Mouse (Mus musculus): ENCODE results near the gene Nhlh1.

Gene Nhlh1

DNA sequence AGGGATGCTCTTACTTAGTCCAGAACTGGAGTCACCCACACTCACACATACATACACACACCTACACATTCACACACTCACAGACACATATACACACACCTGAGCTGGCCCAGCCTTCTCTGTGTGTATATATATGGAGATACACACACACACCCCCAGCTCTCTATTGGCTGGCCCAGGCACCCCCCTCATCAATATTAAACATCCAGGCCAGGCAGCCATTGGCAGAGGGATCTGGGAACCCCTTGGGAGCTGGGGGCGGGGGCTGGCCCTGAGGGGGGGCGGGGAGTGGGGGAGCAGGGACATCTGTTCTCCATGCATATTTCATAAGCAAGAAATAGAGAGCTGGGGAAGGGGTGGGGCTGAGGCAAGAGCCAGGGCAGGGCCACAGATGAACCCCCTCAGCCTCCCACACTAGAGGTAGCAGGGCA, at the start of gene Nhlh1:
TSS of gene Nhlh1 (minus strand) at position 83 of the 431 bp plus-strand sequence.
- no peak for DNase-seq (ENCODE audit: low spot score)

DNA sequence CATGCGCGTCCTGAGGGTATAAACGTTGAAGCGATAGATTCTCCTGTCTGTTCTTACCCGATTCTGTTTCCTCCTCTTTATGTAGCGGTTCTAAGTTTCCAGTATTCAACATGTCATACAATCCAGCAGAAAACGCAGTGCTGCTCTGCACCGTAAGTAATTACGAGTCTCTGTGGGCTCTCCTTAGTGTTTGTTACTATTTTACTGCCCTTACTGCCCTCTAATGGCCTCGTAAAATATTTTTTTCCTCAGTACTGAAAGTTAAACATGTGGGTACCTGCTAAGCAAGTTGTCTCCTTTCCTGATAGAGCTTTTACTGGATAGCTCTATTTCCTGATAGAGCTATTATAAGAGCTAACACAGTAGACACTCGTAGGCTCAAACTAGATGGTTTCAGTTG, 47.7 kb upstream of the Nhlh1 start:
- DNase-seq (ENCODE audit: low spot score) = no peak

DNA sequence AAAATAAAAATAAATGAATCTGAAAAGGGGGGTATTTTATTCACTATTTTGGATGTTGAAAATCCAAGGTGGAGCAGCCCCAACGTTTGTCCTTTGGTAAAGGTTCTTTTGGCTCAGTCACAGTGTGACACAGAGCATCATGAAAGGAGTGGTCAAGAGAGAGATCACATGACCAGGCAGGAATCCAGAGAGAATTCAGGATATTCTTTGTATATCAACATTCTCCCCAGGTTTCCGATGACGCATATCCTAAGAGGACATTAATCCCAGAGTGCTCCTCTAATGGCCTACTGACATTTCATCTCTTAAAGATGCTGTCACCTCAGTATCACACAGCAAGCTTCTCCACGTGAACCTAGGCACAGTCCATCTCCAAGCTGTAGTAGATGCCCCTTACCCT, 46.2 kb upstream of the Nhlh1 start:
- DNase-seq (ENCODE audit: low spot score) = no peak

DNA sequence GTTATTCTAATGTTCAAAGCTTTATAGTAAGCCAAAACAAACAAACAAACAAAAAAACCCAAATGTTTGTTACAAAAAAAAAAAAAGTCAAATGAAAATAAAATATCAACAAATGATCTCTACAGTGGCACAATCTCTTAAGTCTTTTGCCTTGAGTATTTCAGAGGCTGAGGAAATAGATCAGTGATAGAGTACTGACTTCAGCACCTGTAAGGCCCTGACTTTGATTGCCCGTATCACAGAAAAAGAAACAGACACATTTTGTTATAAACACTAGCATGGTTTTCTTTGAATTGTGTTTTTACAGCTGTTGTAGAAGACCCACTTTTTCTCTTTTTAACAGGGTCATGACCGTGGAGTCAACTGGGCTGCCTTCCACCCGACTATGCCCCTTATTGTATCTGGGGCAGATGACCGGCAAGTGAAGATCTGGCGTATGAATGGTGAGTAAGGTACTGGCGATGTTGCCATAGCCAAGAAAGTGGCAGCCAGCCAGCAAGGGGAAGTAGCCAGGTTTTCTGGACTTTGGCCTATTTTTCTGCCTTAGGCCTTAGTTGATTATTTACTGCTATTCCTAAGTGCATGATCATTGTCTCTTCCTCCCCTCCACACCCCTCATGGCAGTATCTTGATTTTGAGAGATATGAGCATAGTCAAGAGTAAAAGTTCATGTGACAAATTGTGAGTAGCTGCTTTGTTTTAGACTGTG, 42.1 kb upstream of the Nhlh1 start:
- DNase-seq (ENCODE audit: low spot score) = no peak

DNA sequence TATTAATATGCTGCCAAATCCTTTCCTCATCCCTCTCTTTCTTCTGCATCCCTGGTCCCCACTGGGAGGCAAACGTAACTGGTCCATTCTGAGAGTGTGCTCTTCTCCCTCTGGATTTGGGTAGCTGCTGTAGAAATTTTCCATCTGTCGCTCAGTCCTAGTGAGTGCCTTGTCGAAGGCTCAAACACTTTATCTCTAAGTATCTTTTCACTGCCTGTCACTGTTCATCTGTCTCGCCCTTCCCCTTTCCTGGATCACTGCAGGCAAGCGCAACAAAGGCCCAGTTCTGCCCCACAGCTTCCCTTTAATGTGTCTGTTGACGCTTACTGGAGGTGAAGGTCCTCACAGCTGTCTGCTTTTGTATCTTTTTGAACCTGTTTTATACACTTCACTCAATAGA, 37.8 kb upstream of the Nhlh1 start:
- DNase-seq (ENCODE audit: low spot score) = no peak

DNA sequence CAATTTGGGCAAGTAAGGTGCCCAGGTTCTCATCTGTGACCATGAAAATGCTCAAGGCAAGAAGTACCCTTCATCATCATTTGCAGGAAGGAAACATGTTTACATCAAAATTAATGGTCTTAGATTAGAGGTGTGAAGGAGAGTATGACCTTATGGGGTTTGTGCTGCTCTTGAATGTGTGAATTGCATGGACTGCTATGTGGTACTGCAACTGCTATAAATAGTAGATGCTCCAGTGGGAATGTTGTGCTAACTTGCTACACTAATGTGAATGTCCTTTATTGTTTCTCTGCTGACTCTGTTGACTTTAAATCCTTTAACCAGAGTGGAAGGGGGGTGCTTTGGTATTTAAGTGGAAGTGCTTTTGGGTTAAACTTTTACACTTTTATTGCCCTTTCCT, 36.9 kb upstream of the Nhlh1 start:
- DNase-seq (ENCODE audit: low spot score) = no peak

DNA sequence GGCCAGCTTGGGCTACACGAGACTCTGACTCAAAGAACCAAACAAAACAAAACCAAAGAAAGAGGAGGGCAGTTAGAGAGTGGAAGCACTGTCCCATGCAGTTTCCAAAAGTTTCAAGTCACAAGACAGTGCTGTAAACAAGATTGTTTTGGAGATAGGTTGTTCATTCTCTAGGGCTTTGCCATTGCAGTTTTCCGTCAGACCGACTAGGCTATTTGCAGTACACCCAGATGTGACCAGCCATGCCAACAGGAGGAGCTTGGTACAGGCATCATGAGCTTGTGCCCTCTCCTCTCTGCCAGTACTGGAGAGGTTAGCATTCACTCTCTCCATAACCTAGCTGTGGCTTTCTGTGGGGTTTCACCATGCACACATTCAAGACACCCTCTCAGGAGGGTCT, 36.1 kb upstream of the Nhlh1 start:
- DNase-seq (ENCODE audit: low spot score) = no peak

DNA sequence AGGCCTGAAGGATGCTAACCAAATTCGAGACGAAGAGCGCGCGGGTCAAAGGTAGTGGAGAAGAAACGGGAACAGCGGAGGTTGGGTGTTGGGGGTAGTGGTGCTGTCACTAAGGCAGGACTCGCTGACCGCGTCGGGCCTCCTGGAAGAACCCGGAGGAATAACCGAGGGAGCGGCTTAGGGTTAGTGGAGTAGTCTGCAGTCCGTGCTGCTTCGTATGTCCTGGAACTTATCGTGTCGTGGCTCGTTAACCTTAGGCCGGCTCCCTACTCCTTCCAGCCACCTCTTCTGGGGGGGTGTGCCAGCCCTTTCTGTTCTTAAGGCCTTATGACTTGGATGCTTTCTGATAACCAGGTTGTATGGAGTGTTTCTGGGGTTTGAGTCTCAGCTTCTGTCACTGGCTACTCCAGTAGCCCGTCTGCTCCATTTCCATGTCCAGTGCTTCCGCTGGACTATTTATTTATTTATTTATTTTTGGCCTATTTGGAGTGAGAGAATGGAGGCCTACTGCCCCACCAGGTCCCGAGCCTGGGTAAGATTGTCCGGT, 25.6 kb upstream of the Nhlh1 start:
- DNase-seq (ENCODE audit: low spot score) = no peak

DNA sequence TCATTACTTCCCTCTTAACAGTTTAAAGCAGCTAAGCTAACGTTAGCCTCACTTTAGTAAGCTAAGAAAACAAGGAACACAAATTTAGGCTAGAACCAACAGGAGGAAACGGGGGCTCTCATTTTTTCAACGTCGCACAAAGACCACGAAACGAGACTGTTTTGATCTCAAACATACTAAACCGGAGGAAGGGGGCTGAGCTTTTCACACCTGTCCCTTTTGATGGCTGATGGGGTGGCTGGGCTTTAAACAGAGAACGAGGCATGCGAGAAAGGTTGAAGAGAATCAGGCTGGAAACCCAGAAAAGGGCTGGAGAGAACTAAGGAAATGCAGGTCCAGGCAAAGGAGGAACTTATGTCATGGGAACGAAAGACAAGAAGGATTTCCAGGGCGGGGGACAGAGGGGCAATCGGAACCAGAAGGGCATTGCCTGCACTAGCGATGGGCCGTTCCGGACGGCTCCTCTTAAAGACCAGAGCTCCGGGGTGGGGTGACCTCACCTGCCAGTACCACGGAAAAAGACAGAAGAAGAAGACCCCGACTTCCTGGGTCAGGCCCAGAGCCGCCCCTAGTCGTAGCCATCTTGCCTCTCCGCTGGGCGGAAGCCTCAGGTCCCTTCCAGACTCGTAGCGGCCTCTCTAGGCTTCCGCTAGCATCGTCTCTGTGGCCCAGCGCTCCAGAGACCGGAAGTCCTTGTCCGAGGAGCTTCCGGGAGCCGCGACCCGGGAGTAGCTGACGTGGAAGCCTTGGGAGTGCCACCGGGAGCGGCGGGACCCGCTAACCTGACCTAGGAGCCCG, 24.9 kb upstream of the Nhlh1 start, which contains the start of the genes Copa and Ncstn:
TSS of gene Copa (plus strand) at position 429 of the 798 bp plus-strand sequence.
TSS of gene Ncstn (minus strand) at position 695 of the 798 bp plus-strand sequence.
- DNase-seq (ENCODE audit: low spot score) = peak; percentile 88

DNA sequence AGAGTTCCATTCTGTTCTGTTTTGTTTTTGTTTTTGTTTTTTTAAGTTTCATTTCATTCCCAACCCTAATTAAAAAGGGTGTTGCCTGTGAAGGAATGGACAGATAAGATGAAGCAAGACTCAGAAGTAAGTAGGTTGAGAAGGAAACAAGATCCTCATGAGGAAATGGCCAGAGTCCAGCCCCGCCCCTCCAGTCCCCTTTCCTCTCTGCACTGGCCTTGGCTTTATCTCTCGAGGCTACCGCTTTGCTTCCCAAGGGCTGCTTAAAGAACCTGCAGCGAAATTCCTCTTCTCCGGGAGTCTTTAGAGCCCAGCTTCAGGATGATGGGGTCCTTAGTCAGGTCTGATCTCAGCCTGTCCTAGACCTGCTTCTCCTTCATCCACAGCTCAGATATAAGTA, 20.6 kb upstream of the Nhlh1 start:
- DNase-seq (ENCODE audit: low spot score) = peak; percentile 17

DNA sequence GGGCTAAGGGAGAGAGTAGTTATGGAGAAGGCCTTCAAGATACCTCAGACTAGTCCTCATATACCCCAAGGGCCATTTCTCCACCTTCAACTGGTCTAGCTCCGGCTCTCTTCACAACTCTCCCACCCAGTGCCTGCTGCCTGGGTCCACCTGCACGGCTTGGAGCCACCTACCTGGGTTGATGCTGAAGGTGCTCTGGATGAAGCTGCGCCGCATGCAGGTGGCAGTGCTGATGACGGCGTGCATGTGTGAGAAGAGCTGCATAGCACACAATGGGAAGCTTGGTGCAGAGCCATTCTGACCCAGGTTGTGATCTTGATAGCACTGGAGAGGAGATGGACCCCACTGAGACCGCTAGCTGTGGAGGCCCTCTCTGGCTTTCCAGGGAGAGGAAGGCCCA, 15.2 kb upstream of the Nhlh1 start:
- DNase-seq (ENCODE audit: low spot score) = no peak

DNA sequence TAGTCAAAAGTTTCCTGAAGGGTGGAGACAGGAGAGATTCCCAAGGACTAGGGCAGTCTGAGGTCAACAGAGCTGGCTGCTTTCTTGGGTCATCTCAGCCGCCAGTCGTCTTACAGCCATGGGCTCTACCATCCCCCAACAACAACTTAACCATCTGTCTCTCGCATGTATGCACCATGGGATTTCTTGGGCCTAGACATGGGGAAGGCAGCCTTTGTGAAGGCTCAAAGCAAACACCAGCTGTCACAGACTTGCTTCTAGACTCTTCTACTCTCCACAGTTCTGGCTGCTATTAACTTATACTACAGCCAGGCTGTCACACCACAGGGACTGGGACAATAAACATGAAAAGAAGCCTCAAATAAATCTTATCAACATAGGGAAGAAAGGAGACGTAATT, 14.2 kb upstream of the Nhlh1 start:
- DNase-seq (ENCODE audit: low spot score) = no peak

DNA sequence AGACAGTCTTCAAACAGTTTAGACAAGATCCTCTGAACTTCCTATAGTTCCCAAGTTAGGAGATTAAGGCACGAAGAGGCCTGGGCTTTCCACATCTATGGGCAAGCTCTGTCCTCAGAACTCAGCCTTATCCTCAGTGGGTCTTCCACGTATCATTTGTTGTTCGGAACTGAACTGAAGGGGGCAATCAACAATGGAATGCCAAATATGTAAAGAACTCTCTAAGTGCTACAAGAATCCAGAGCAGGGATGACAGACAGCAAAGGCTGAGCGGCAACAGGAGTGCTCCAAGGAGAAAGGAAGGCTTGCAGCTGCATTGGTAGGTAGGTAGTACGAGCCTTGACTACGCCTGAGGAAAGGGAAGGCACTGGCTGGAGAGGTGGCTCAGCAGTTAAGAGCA, 12.9 kb upstream of the Nhlh1 start:
- DNase-seq (ENCODE audit: low spot score) = no peak

DNA sequence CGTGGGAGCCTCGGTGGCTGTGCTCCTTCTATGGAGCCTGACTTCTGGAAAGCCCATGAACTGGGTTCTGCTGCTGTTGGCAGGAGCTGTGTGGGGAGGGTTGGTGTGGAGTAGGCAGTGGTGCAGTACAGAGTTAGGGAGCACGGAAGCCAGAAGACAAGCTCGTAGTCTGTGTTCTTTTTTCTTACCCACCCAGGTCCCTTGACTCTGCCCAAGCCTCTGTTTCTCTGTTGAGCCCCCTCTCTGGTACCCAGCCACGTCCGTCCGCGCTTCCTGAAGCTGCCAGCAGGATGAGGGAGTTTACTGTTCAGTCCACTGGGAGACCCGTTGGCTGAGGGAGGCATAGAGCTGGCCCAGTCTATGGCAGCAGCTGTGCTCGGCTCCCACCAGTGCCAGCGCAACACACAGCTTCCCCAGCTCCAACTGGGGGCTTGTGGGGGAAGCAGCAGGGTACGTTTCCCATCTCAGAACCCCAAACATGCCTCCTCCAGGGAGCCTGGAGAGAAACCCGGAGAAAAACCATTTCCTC, 7.3 kb upstream of the Nhlh1 start:
- no peak for DNase-seq (ENCODE audit: low spot score)

DNA sequence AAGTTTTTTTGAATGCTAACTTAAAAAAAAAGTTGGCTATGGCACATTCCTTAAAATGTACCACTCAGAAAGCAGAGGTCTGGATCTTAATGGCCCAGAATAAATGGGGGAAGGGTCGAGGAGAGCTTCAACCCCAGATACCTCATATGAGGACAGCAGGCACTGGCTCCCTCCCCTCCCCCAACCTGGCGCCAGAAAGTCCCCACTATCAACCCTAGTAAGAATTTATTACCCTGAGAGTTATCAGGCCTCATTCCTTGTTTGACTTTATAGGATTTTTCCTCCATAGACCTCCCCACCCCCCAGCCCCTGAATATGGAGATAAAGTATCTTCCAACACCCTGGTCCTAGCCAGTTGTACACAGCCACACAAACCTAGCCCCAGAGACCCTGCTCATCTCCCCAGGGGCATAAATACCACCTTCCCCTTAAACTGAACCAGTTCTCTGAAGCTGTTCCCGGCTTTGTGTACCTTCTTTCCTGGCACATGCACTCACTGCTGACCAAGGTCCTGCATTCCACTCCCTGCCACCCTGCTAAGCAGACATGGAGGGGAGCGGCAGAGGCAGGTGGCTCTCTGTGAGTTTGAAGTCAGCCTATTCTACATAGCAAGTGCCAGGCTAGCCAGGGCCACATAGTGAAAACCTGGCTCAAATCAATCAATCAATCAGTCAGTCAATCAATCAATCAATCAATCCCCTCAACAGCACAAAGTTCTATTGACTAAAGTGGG, 6.1 kb upstream of the Nhlh1 start:
- DNase-seq (ENCODE audit: low spot score) = no peak

DNA sequence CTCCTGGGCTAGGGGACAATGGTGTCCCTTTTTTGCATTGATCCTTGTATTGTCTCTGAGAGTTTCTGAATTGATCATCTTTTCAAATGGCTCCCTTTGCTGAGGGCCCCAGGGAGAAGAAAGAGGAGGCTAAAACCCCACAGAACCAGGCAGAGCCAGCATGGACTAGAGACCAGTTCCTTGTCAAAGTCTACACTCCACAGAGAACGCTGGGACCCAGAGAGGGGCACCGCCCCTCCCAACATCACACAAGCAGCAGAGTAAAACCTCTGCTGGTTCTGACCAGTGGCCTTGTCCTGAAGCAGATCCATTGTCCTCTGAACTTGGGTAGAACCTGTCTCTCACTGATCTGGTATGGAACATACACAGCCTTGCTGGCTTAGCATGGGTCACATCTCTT, 4.7 kb upstream of the Nhlh1 start:
- no peak for DNase-seq (ENCODE audit: low spot score)

DNA sequence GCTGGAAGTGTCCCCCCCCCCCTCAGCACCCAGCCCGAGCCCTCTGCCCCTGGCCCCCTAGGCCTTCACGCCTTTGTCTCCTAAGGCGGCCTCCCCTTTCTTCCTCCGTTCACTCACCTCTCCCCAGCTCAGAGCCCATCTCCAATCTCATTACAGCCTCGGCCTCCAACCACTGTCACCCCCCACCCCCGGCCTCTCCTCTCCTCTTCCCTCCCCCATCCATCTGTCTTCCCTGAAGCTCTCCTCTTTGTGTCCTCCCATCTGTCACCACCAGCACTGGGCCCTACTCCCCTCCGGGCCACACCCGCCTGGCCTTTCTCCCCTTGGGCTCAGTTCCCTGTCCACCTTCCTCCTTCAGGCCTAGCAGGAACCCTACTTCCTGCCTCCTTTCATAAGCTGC, 3.8 kb upstream of the Nhlh1 start:
- no peak for DNase-seq (ENCODE audit: low spot score)

DNA sequence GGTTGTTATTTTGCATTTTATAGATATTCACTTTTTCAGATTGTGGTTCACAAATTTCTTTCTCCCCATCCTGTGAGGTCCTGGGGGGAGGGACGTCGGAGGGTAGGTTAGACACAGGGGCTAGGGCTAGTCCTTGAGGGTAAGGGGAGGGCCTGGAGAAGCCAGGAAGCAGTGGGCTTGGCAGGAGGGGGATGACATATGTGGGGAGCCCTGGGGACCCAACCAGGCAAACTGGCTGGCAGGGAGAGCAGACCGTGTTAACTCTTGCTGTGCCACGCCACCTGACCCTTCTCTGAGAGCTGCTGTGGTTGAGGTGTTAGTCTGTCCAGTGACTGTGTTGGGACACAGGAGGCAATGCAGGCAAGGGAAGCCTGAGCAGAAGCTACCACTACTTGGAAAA, 3.3 kb upstream of the Nhlh1 start:
- no peak for DNase-seq (ENCODE audit: low spot score)

DNA sequence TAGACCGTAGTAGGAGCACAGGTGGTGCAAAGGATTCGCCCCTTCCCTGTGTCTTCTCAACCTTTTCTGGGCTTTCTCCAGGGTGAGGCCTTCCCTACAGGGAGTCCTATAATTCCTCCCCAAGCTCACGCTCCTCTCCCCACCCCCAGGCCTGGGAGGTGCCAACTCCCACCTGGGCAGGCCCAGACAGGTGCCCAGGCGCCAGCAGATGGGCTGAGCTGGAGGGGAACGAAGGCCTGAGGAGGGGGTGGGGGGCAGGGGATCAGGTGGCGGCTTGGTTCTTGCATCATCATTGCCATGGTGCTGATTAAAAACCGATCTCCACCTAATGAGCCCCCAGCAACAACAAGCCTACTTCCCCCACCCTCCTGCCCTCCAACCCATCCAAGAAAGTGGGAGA, 1.5 kb upstream of the Nhlh1 start:
- DNase-seq (ENCODE audit: low spot score) = no peak

DNA sequence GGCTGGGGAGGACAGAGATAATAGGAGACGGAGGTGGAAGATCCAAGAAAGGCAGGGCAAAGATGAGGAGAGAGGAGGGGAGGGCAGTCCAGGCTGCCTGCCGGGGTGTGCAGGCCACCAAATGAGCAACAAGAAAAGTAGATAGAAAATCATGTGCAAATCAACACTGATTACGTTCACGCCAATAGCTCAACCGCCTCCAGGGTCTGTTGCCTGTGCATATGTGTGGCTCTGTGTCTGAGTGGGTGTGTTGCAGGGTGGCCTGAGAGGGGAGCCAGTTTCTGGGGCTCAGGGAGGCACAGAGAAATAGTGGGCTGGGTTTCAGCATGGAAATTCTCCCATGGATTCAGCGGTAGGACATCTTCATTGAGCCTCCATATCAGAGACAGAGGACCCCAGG, 948 bp upstream of the Nhlh1 start:
- no peak for DNase-seq (ENCODE audit: low spot score)

DNA sequence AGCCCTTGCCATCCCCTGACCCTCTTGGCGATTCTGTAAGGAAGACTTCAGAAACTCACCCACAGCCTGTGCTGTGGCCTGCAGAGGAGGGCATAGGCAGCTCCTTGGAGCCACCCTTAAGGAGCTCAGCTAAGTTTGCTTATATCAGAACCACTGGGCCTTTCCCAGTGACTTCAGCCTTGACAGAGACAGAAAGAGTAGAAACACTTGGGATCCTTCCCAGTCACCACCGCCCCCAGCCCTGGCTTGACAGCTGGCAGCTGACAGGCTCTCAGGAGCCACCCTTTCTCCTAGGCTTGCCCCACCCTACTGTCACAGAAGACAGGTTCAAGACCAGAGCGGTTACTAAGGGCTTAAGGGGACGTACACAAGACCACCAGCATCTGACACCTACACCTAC, 1.1 kb downstream of the Nhlh1 start:
- DNase-seq (ENCODE audit: low spot score) = no peak
